Mouse (Mus musculus): ENCODE results near the gene Mrpl12. TPM values are rescaled to one million over a fixed set of nuclear protein-coding genes. Genes with fewer than 3 reads are reported as not detected.

The Mrpl12 gene
- polyA plus RNA-seq, 1 experiment from 2014 or later, result 204 TPM

GRCm38 (mm10) chr11:120517147-120517546 lies 32.7 kb downstream of the Mrpl12 start:
- H3K9ac ChIP-seq (ENCODE audit: low read depth, low read length), result no peak overlapping the region
- no peaks in the 10 kb centered on the region for H3K27me3 ChIP-seq (replicated peaks; ENCODE audit: control insufficient read depth, insufficient read depth, low read length)
- H3K36me3 ChIP-seq (ENCODE audit: control insufficient read depth, insufficient read depth), result no peaks in the 10 kb centered on the region
- 78% methylated on average over 4 of the region's 4 CpGs for WGBS
- no peak overlapping the region for H3K4me2 ChIP-seq (replicated peaks; ENCODE audit: low read depth)
- no peak for ATAC-seq
- 0 out of 2 replicates have a peak overlapping the region, but pooled peaks have one; percentile 41 for H3K27ac ChIP-seq (ENCODE audit: low read depth, low read length)
- H3K4me3 ChIP-seq (ENCODE audit: low read depth, low read length), result no peak overlapping the region
- no peaks in the 10 kb centered on the region for H3K4me1 ChIP-seq (replicated peaks; ENCODE audit: control insufficient read depth, insufficient read depth, low read length)
- H3K9me3 ChIP-seq (ENCODE audit: control insufficient read depth), result no peaks in the 10 kb centered on the region
- TF ChIP-seq CTCF (IDR thresholded peaks at IDR 0.05; ENCODE audit: low read depth), result no peak

- TF ChIP-seq CTCF (IDR thresholded peaks at IDR 0.05; ENCODE audit: low read depth), result no peak
- Histone ChIP-seq H3K9ac (ENCODE audit: low read depth, low read length) (0 out of 2 replicates have a peak overlapping the region, but pooled peaks have one; percentile 11), H3K27ac (ENCODE audit: low read depth, low read length) (peak overlapping the region; percentile 96), H3K4me1 (replicated peaks; ENCODE audit: control insufficient read depth, insufficient read depth, low read length) (no peaks in the 10 kb centered on the region), H3K27me3 (replicated peaks; ENCODE audit: control insufficient read depth, insufficient read depth, low read length) (no peaks in the 10 kb centered on the region), H3K9me3 (ENCODE audit: control insufficient read depth) (no peaks in the 10 kb centered on the region), H3K36me3 (ENCODE audit: control insufficient read depth, insufficient read depth) (no peaks in the 10 kb centered on the region), H3K4me3 (ENCODE audit: low read depth, low read length) (no peak overlapping the region), H3K4me2 (replicated peaks; ENCODE audit: low read depth) (peak overlapping the region; percentile 37; the same call in 1 of the 2 replicates)
- peak; percentile 87 for ATAC-seq
- 31% methylated on average over 6 of the region's 6 CpGs for WGBS
Observed at GRCm38 (mm10) chr11:120518027-120518426, 33.6 kb downstream of the Mrpl12 start.

GRCm38 (mm10) chr11:120518558-120518957 lies 34.1 kb downstream of the Mrpl12 start:
- ATAC-seq, result peak; percentile 84
- Histone ChIP-seq H3K9me3 (ENCODE audit: control insufficient read depth) (no peaks in the 10 kb centered on the region), H3K4me1 (replicated peaks; ENCODE audit: control insufficient read depth, insufficient read depth, low read length) (no peaks in the 10 kb centered on the region), H3K4me3 (ENCODE audit: low read depth, low read length) (no peak overlapping the region), H3K36me3 (ENCODE audit: control insufficient read depth, insufficient read depth) (no peaks in the 10 kb centered on the region), H3K4me2 (replicated peaks; ENCODE audit: low read depth) (peak overlapping the region; percentile 37; the same call in 1 of the 2 replicates), H3K9ac (ENCODE audit: low read depth, low read length) (0 out of 2 replicates have a peak overlapping the region, but pooled peaks have one; percentile 11), H3K27ac (ENCODE audit: low read depth, low read length) (peak overlapping the region; percentile 96), H3K27me3 (replicated peaks; ENCODE audit: control insufficient read depth, insufficient read depth, low read length) (no peaks in the 10 kb centered on the region)
- TF ChIP-seq CTCF (IDR thresholded peaks at IDR 0.05; ENCODE audit: low read depth), result no peak
- WGBS, result 26% methylated on average over 6 of the region's 6 CpGs

DNA sequence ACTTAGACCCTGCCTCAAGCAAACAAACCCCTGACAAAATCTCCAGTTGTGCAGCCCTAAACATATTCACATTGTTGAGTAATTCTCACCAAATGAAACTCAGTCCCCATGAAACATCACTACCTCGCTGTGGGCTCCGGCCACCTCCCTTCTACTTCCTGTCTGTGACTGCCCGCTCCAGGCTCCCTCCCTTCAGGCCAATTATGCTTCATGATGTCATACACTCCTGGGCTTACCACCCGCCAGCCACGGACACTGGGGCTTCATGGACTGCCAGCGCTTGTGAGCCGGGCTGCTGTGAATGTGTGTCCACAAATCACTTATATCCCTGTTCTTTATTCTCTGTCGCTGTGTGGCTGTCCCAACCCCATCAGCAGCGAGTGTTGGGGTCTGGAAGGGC lies 35.3 kb downstream of the Mrpl12 start:
- Histone ChIP-seq H3K4me3 (ENCODE audit: low read depth, low read length) (no peak overlapping the region), H3K36me3 (ENCODE audit: control insufficient read depth, insufficient read depth) (no peaks in the 10 kb centered on the region), H3K27me3 (replicated peaks; ENCODE audit: control insufficient read depth, insufficient read depth, low read length) (no peaks in the 10 kb centered on the region), H3K9ac (ENCODE audit: low read depth, low read length) (no peak overlapping the region; the same call in 1 of the 2 replicates), H3K27ac (ENCODE audit: low read depth, low read length) (0 out of 2 replicates have a peak overlapping the region, but pooled peaks have one; percentile 7), H3K4me1 (replicated peaks; ENCODE audit: control insufficient read depth, insufficient read depth, low read length) (no peaks in the 10 kb centered on the region), H3K9me3 (ENCODE audit: control insufficient read depth) (no peaks in the 10 kb centered on the region), H3K4me2 (replicated peaks; ENCODE audit: low read depth) (no peak overlapping the region)
- ATAC-seq, result no peak
- WGBS, result 51% methylated on average over 9 of the region's 9 CpGs
- no peak for TF ChIP-seq CTCF (IDR thresholded peaks at IDR 0.05; ENCODE audit: low read depth)

- no peak overlapping the region for H3K4me3 ChIP-seq (ENCODE audit: low read depth, low read length)
- no peaks in the 10 kb centered on the region for H3K27me3 ChIP-seq (replicated peaks; ENCODE audit: control insufficient read depth, insufficient read depth, low read length)
- no peak overlapping the region for H3K4me2 ChIP-seq (replicated peaks; ENCODE audit: low read depth)
- peak overlapping the region; percentile 47 for H3K27ac ChIP-seq (ENCODE audit: low read depth, low read length)
- H3K9me3 ChIP-seq (ENCODE audit: control insufficient read depth), result no peaks in the 10 kb centered on the region
- H3K36me3 ChIP-seq (ENCODE audit: control insufficient read depth, insufficient read depth), result no peaks in the 10 kb centered on the region
- WGBS, result 70% methylated on average over 9 of the region's 9 CpGs
- ATAC-seq, result no peak
- H3K4me1 ChIP-seq (replicated peaks; ENCODE audit: control insufficient read depth, insufficient read depth, low read length), result no peaks in the 10 kb centered on the region
- no peak overlapping the region for H3K9ac ChIP-seq (ENCODE audit: low read depth, low read length)
- TF ChIP-seq CTCF (IDR thresholded peaks at IDR 0.05; ENCODE audit: low read depth), result no peak
Observed at GRCm38 (mm10) chr11:120520498-120520897, 36.1 kb downstream of the Mrpl12 start.

DNA sequence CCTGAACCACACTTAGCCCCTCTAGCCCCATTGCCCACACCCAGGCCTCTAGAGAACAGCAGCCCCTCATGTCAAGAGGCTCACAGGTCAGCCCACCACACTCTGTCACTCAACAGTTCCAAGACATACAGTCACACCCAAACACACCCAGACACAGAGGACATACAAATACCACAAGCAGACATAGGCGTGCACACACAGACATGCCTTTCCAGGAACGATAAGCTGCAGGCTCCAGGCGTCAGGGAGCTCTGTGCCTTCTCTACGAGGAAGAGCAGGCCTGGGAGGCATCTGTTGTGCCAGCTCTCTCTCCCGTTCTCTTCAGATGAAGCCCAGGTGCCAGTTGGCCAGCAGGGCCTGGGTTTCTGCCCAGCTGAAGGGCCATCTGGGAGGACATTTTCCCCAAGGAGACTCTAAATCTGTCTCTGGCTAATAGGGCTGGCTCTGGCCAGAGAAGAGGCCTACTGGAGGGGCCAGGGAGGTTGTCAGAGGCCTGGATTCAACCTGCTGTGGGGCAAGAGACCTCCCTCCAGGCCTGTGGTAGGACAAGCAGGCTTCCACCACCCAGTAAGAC lies 36.6 kb downstream of the Mrpl12 start:
- no peak overlapping the region for H3K4me2 ChIP-seq (replicated peaks; ENCODE audit: low read depth)
- peak overlapping the region; percentile 47 for H3K27ac ChIP-seq (ENCODE audit: low read depth, low read length)
- H3K4me1 ChIP-seq (replicated peaks; ENCODE audit: control insufficient read depth, insufficient read depth, low read length), result no peaks in the 10 kb centered on the region
- no peaks in the 10 kb centered on the region for H3K36me3 ChIP-seq (ENCODE audit: control insufficient read depth, insufficient read depth)
- ATAC-seq, result no peak
- 40% methylated on average over 5 of the region's 5 CpGs for WGBS
- no peaks in the 10 kb centered on the region for H3K27me3 ChIP-seq (replicated peaks; ENCODE audit: control insufficient read depth, insufficient read depth, low read length)
- no peak for TF ChIP-seq CTCF (IDR thresholded peaks at IDR 0.05; ENCODE audit: low read depth)
- no peaks in the 10 kb centered on the region for H3K9me3 ChIP-seq (ENCODE audit: control insufficient read depth)
- no peak overlapping the region for H3K9ac ChIP-seq (ENCODE audit: low read depth, low read length)
- no peak overlapping the region for H3K4me3 ChIP-seq (ENCODE audit: low read depth, low read length)

Measured in intestine, postnatal 0 days (tissue).